ENCODE assay signal across 12 mouse cellular contexts in genomic region chr6:38823164-38823563, GRCm38 (mm10).
"Had no signal": no experiment of that assay in that cellular context is flagged by ENCODE, and none has a peak within 500 bp of the region (broad histone marks: within the 10 kb centered on the region; RNA-seq: fewer than 3 reads in every experiment).

No protein-coding gene starts in this region.

- H3K4me2 ChIP-seq: lung, embryonic 14.5 days; midbrain, embryonic 11.5 days had no signal

- DNase-seq: kidney, adult 11 months; kidney, postnatal 25 days; layer of hippocampus, adult 9-11 months; liver, postnatal 0 days; lung, embryonic 14.5 days; midbrain, embryonic 14.5 days; thymus, postnatal 25 days had no signal

- ATAC-seq: liver, postnatal 0 days; lung, postnatal 0 days had no signal

- H3K9ac ChIP-seq: liver, embryonic 14.5 days; liver, postnatal 0 days; lung, embryonic 14.5 days had no signal

- H3K4me3 ChIP-seq: layer of hippocampus, adult 2 months had no signal

- H3K27ac ChIP-seq: layer of hippocampus, adult 2 months; liver, embryonic 14.5 days; macrophage had no signal
